Mouse (Mus musculus): ENCODE measurements at regions not wholly inside any gene's neighbourhood (a gene's known extent, or its start where the extent isn't known, plus 50 kb on each side); places are given as distances from the start of the nearest gene placed in this dataset.

DNA sequence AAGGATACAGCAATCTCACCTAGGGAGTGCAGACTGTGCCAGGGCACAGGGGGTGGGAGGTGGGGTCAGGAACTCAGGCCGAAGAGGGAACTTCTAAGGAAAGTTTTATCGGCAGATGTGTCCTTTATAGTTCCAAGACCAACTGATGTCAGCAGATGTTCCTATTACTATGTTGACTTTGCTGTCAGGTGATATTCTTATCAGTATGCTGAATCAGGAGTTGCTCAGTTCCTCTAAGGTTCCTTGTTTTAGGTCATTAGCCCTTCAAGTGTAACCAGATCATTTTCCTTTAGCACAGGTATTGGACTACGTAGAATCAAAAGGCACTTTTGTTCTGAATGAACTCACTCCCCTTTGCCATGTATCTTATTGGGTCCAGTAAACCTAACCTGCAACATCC lies 101.6 kb upstream of the Ccser1 start:
- Histone ChIP-seq H3K4me3 (no peak overlapping the region), H3K27me3 (no peaks in the 10 kb centered on the region), H3K4me2 (replicated peaks) (no peak overlapping the region), H3K4me1 (peaks cover 7% of the 10 kb centered on the region; the same call in 1 of the 2 replicates), H3K9me3 (no peaks in the 10 kb centered on the region), H3K36me3 (no peaks in the 10 kb centered on the region), H3K9ac (replicated peaks) (no peak overlapping the region), H3K27ac (replicated peaks) (no peak overlapping the region)
- no peak for ATAC-seq (ENCODE audit: low FRiP score, low read depth)
- WGBS, result 95% methylated on average over 3 of the region's 3 CpGs

DNA sequence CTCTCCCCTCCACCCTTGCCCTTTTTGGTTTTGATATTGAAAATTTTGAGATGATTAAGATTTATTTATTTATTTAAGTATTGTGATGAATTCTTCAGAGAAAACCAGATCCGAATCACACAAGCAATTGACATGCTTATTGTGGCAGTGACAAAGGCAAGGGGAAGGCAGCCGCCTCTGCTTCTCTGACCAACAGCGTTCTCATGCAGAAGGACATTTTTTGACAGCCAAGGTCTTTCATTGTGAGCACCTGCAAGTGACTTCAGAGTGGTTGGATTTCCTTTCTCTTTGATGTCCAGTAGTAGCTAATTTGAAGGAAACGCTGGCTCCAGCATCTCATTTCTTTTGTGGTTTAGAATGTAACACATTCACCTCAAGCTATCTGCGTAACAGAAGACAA lies 99.5 kb upstream of the Ccser1 start:
- Histone ChIP-seq H3K9me3 (no peaks in the 10 kb centered on the region), H3K27ac (replicated peaks) (no peak overlapping the region), H3K4me1 (peaks cover 7% of the 10 kb centered on the region; the same call in 1 of the 2 replicates), H3K4me3 (no peak overlapping the region), H3K4me2 (replicated peaks) (no peak overlapping the region), H3K36me3 (no peaks in the 10 kb centered on the region), H3K27me3 (no peaks in the 10 kb centered on the region), H3K9ac (replicated peaks) (no peak overlapping the region)
- 0 out of 2 replicates have a peak, but pooled peaks have one; percentile 30 for ATAC-seq (ENCODE audit: low FRiP score, low read depth)
- 40% methylated on average over 5 of the region's 5 CpGs for WGBS

DNA sequence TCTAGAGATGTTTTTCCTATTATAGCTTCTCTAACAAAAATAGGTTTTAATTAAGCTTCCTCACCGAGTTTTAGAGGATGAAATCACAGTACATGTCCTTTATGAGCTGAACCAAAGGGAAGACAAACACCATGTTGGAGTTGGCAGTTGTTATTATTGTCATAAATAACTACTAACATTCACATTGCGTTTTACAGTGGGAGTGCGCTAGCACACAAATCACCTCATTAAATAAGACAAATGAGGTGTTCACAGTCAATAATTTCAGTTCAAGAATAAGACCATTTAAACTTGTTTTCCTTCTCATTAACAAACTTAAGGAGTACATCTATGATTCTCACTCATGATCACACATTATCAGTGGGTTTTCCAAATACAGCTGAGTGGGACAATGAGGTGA lies 96.8 kb upstream of the Ccser1 start:
- ATAC-seq (ENCODE audit: low FRiP score, low read depth), result no peak
- no peak overlapping the region for H3K4me2 ChIP-seq (replicated peaks)
- no peaks in the 10 kb centered on the region for H3K9me3 ChIP-seq
- H3K27ac ChIP-seq (replicated peaks), result no peak overlapping the region
- H3K4me3 ChIP-seq, result no peak overlapping the region
- 86% methylated on average over 3 of the region's 3 CpGs for WGBS
- H3K36me3 ChIP-seq, result no peaks in the 10 kb centered on the region
- no peak overlapping the region for H3K9ac ChIP-seq (replicated peaks)
- peaks cover 7% of the 10 kb centered on the region; the same call in 1 of the 2 replicates for H3K4me1 ChIP-seq
- no peaks in the 10 kb centered on the region for H3K27me3 ChIP-seq

DNA sequence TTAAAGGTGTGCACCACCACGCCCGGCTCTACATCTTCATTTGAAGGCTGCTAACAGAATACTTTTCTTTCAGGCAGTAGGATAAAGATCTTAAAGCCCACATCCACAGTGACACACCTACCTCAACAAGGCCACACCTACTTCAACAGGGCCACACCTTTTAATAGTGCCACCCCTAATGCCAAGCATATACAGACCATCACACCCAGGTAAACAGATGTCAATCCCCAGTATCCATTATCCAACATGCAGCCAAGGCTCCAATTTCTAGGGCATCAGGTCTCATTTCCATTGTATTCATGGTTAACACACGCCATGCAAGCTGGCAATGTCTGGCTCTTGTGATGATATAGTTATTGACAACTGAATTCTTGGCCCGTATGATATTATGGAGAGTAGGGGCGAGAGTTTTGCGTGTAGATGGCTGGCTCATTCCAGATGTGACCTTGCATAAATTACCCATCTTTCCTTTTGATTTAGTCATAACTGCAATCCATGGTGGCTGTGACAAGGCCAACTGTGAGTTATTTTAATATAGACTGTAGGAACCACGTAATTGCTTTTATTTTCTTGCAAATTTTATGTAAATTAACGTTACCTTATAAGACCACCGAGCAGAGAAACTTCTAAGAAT lies 80.7 kb upstream of the Ccser1 start:
- no peaks in the 10 kb centered on the region for H3K36me3 ChIP-seq
- no peaks in the 10 kb centered on the region for H3K27me3 ChIP-seq
- no peaks in the 10 kb centered on the region for H3K9me3 ChIP-seq
- no peak overlapping the region for H3K4me3 ChIP-seq
- H3K9ac ChIP-seq (replicated peaks), result no peak overlapping the region
- peak; percentile 57 for ATAC-seq (ENCODE audit: low FRiP score, low read depth)
- peaks cover 2% of the 10 kb centered on the region; the same call in 1 of the 2 replicates for H3K4me1 ChIP-seq
- H3K4me2 ChIP-seq (replicated peaks), result no peak overlapping the region
- H3K27ac ChIP-seq (replicated peaks), result no peak overlapping the region
- 66% methylated on average over 9 of the region's 9 CpGs for WGBS

DNA sequence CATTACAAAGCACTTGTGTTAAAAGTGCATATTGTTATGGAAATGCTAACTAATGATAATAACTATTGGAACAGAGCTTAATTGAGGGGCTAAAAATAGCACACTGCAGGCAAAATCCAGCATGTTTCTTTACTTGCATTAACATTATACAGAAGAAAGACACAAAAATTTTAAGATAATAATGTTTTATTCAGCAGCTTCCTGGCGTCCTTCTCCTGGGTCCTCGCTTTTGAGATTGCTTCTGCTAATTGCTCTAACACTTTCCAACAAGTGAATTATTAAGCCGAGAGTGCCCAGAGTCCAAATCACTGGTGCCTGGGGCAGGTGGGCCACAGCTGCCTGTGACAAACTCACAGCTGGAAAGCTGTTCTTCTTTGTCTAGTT lies 80.2 kb upstream of the Ccser1 start:
- Histone ChIP-seq H3K27ac (replicated peaks) (no peak overlapping the region), H3K9ac (replicated peaks) (no peak overlapping the region), H3K9me3 (no peaks in the 10 kb centered on the region), H3K4me2 (replicated peaks) (no peak overlapping the region), H3K27me3 (no peaks in the 10 kb centered on the region), H3K4me1 (peaks cover 2% of the 10 kb centered on the region; the same call in 1 of the 2 replicates), H3K36me3 (no peaks in the 10 kb centered on the region), H3K4me3 (no peak overlapping the region)
- 41% methylated on average over 3 of the region's 3 CpGs for WGBS
- peak; percentile 68 for ATAC-seq (ENCODE audit: low FRiP score, low read depth)

DNA sequence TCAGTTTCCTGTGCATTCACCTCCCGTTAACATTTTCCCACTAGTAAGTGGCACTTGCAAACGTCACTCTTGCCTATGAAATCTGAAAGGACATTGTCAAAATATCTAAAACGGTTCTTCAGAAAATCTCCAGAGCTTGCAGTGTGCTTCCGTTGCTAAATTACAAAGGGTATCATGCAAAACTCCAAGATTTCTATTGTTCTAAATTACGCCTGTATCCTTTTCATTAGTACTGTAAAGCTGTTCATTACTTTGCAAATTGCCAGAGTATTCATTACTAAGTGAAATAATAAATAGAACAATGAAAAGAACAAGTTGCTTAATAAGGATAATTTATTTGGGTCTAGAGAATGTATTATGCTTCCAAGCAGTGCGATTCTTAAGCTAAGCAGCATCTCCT lies 78.2 kb upstream of the Ccser1 start:
- no peak for ATAC-seq (ENCODE audit: low FRiP score, low read depth)
- Histone ChIP-seq H3K9ac (replicated peaks) (no peak overlapping the region), H3K4me3 (no peak overlapping the region), H3K27me3 (no peaks in the 10 kb centered on the region), H3K4me1 (peaks cover 2% of the 10 kb centered on the region; the same call in 1 of the 2 replicates), H3K27ac (replicated peaks) (no peak overlapping the region), H3K9me3 (no peaks in the 10 kb centered on the region), H3K36me3 (no peaks in the 10 kb centered on the region), H3K4me2 (replicated peaks) (no peak overlapping the region)
- WGBS, result 69% methylated on average over 6 of the region's 6 CpGs

DNA sequence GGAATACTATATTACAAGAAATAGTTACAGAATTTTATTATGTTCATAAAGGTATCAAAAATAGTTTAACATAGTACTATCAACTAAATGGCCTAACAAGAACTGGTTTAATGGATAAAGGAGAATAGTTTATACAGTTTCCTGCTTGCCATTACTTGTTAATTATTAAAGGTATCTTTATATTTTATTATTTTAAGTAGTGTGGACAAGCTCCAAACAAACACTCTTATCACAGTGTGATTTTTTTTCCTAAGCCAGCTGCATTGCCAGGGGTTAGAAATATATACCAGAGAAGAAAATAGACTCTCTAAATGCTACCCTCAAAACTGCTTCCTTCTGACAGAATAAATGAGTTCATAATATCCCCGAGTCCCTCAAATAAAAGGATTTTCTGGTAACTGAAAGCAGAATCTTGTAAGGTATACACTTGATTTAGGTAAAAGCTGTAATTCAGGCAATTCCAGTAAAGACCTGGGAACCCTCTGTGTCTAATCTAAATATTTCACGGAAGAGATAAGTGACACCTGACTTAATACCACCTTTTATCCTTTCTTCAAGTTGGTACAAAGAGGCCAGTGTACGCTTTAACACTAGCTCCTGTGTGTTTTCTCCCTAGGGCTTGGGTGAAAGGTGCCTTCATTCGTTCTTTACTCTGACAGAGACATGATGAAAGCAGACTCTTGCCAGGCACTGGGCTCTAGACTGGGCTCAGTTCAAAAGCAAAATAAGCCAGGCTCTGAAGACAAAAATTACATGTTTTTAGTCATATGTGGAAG lies 76.5 kb upstream of the Ccser1 start:
- no peak for ATAC-seq (ENCODE audit: low FRiP score, low read depth)
- H3K27me3 ChIP-seq, result no peaks in the 10 kb centered on the region
- H3K27ac ChIP-seq (replicated peaks), result no peak overlapping the region
- H3K4me2 ChIP-seq (replicated peaks), result no peak overlapping the region
- no peak overlapping the region for H3K4me3 ChIP-seq
- H3K4me1 ChIP-seq, result peaks cover 2% of the 10 kb centered on the region; the same call in 1 of the 2 replicates
- H3K9me3 ChIP-seq, result no peaks in the 10 kb centered on the region
- no peak overlapping the region for H3K9ac ChIP-seq (replicated peaks)
- H3K36me3 ChIP-seq, result no peaks in the 10 kb centered on the region
- WGBS, result 67% methylated on average over 4 of the region's 4 CpGs

DNA sequence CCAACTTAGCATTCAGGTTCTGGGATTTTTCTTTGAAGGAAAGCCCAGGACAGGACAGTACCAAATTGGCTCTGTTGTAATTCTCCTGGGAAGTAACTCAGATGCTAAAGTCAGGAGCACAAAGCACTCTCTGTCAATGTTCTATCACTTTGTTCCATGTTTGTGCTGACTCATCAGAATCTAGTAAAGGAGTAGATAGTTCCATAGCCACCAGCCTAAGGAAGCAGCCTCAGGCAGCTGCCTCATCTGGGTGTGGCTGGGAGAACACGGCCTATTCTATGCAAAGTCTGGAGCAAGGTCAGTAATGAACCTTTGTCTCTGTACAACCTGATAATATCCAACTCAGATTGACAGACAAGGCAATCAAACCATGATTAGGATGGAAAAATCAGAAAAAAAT lies 64.9 kb upstream of the Ccser1 start:
- H3K36me3 ChIP-seq, result no peaks in the 10 kb centered on the region
- H3K9me3 ChIP-seq, result no peaks in the 10 kb centered on the region
- WGBS, result 92% methylated on average over 1 of the region's 1 CpGs
- no peak overlapping the region for H3K4me3 ChIP-seq
- no peak for ATAC-seq (ENCODE audit: low FRiP score, low read depth)
- H3K9ac ChIP-seq (replicated peaks), result no peak overlapping the region
- H3K4me1 ChIP-seq, result no peaks in the 10 kb centered on the region
- no peaks in the 10 kb centered on the region for H3K27me3 ChIP-seq
- H3K27ac ChIP-seq (replicated peaks), result no peak overlapping the region
- no peak overlapping the region for H3K4me2 ChIP-seq (replicated peaks)

DNA sequence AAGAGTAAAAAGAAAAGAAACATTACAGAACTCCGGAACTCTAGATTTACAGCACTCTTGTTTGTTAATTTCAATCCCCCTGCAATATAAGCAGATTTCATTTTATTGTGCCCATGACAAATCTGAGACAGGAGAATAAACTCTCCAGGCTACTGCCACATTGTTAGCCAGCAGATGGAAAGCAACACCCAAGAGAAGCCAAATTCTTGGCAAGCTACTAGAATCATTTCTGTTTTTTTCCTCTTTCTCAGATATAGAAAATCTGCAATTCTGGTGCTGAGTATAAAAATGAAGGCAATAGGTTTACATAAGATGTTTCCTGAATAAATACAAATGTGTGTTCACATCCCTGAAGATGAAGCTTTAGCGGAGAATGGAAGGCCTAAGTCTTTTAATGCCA lies 60.5 kb upstream of the Ccser1 start:
- Histone ChIP-seq H3K4me2 (replicated peaks) (no peak overlapping the region), H3K27me3 (no peaks in the 10 kb centered on the region), H3K9me3 (no peaks in the 10 kb centered on the region), H3K27ac (replicated peaks) (no peak overlapping the region), H3K4me3 (no peak overlapping the region), H3K9ac (replicated peaks) (no peak overlapping the region), H3K4me1 (no peaks in the 10 kb centered on the region), H3K36me3 (no peaks in the 10 kb centered on the region)
- no peak for ATAC-seq (ENCODE audit: low FRiP score, low read depth)
- WGBS, result 81% methylated on average over 2 of the region's 2 CpGs

DNA sequence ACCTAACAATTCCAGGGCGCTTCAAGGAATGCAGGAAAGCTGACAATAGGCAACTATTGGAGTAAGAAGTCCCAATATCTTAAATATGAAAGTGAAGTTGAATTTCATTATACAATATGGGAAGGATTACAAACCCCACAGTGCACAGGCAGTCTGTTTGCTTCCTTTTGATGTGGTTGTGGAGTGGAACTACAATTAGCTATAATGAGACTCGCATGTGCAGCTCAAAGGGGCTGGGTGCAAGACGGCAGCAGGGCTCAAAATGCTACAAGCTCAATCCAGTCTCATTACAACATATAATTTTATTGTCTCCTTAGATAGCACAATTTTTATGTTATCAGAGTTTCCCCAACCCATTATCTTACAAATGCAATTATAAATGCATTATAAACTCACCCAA lies 54.7 kb upstream of the Ccser1 start:
- Histone ChIP-seq H3K9me3 (no peaks in the 10 kb centered on the region), H3K27me3 (no peaks in the 10 kb centered on the region), H3K4me1 (no peaks in the 10 kb centered on the region), H3K27ac (replicated peaks) (no peak overlapping the region), H3K4me3 (no peak overlapping the region), H3K4me2 (replicated peaks) (no peak overlapping the region), H3K36me3 (no peaks in the 10 kb centered on the region), H3K9ac (replicated peaks) (no peak overlapping the region)
- 79% methylated on average over 3 of the region's 3 CpGs for WGBS
- no peak for ATAC-seq (ENCODE audit: low FRiP score, low read depth)

DNA sequence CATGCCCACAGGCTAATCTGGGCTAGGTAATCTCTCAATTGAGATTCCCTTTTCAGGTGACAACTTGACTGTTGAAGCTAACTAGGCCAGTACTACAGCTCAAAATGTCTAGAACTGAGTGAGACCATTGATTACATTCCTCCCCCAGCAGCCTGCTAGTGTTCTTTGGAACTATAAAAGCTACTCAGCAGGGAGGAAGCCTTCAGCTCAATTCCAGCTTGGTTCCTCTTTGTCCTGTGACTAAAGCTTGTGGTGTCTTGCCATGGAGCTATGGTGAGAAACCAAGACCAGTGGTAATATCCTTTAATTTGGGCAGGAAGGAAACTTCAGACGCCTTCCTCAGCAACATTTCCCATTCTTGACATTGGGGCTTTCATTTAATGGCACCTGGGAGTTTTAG lies 52.9 kb upstream of the Ccser1 start:
- ATAC-seq (ENCODE audit: low FRiP score, low read depth), result no peak
- 37% methylated on average over 1 of the region's 1 CpGs for WGBS

DNA sequence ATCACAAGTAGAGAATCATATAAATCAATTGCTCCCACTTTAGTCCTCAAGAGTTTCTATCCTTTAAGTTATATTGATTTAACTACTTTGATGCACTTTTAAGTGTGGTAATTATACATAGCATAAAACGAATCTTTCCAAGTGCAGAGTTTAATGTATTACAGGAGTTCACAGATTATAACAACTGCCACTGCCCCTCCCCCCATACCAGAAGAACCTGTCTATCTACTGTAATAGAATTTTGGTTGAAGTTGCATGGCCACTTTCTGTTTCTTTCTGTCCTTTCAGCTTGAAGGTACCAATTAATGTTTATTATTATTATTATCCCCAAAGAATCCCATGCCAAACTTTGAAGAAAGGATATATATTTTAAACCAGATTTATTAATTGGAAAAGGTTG lies 51.9 kb upstream of the Ccser1 start:
- no peak overlapping the region for H3K9ac ChIP-seq (replicated peaks)
- ATAC-seq (ENCODE audit: low FRiP score, low read depth), result no peak
- H3K27me3 ChIP-seq, result no peaks in the 10 kb centered on the region
- 0 out of 2 replicates have a peak, but pooled peaks cover 5% of the 10 kb centered on the region for H3K9me3 ChIP-seq
- no peak overlapping the region for H3K27ac ChIP-seq (replicated peaks)
- no peak overlapping the region for H3K4me3 ChIP-seq
- no peaks in the 10 kb centered on the region for H3K4me1 ChIP-seq
- no peaks in the 10 kb centered on the region for H3K36me3 ChIP-seq
- no peak overlapping the region for H3K4me2 ChIP-seq (replicated peaks)
- 86% methylated on average over 1 of the region's 1 CpGs for WGBS

More for the DNA sequence above, 52.9 kb upstream of the Ccser1 start:
- Histone ChIP-seq H3K36me3 (no peaks in the 10 kb centered on the region), H3K27ac (replicated peaks) (no peak overlapping the region), H3K9me3 (no peaks in the 10 kb centered on the region), H3K9ac (replicated peaks) (no peak overlapping the region), H3K4me2 (replicated peaks) (no peak overlapping the region), H3K4me3 (no peak overlapping the region), H3K4me1 (no peaks in the 10 kb centered on the region), H3K27me3 (no peaks in the 10 kb centered on the region)

Data from midbrain, embryonic 12.5 days (tissue).